Mouse (Mus musculus) forebrain, embryonic 11.5 days (tissue): ENCODE results near the gene Pfdn6. TPM values are rescaled to one million over a fixed set of nuclear protein-coding genes. Genes with fewer than 3 reads are reported as not detected.
A peak's percentile ranks its signal among the peaks of the same experiment; 100 is the strongest.

ENCODE experiments used
- ATAC-seq: fragments of 200-750 bp; cut with Nextera tagmentation; replicated peaks from 2 replicates; pipeline ENCODE4 v1.8.0; 2017; ENCODE audit warnings: moderate TSS enrichment; ENCODE audit not compliant: low FRiP score
- DNase-seq: peaks from one replicate; pipeline ENCODE4 v3.0.0-alpha.2; 2017; ENCODE audit warnings: low spot score
- H3K27ac ChIP-seq: fragments of 300-500 bp; sonication (generic); 2 replicates; pipeline ENCODE4 v1.5.1; 2014; ENCODE audit warnings: low read depth, low read length
- H3K27me3 ChIP-seq: fragments of 300-500 bp; sonication (generic); 2 replicates; pipeline ENCODE4 v1.6.1; 2014; ENCODE audit warnings: mild to moderate bottlenecking, low read length, mixed read lengths; ENCODE audit not compliant: control insufficient read depth, insufficient read depth
- H3K36me3 ChIP-seq: fragments of 300-500 bp; sonication (generic); 2 replicates; pipeline ENCODE4 v1.6.1; 2014; ENCODE audit warnings: mild to moderate bottlenecking, low read length, moderate library complexity, mixed read lengths; ENCODE audit not compliant: control insufficient read depth, insufficient read depth
- H3K4me1 ChIP-seq: fragments of 300-500 bp; sonication (generic); replicated peaks from 2 replicates; pipeline ENCODE4 v1.6.1; 2014; ENCODE audit warnings: low read length, mixed read lengths; ENCODE audit not compliant: control insufficient read depth, insufficient read depth
- H3K4me2 ChIP-seq: fragments of 300-500 bp; sonication (generic); 2 replicates; pipeline ENCODE4 v1.6.1; 2014; ENCODE audit warnings: low read depth, mild to moderate bottlenecking, low read length, moderate library complexity, mixed read lengths; ENCODE audit not compliant: severe bottlenecking
- H3K4me3 ChIP-seq: fragments of 300-500 bp; sonication (generic); 2 replicates; pipeline ENCODE4 v1.5.1; 2014; ENCODE audit warnings: low read depth, low read length
- H3K9ac ChIP-seq: fragments of 300-500 bp; sonication (generic); 2 replicates; pipeline ENCODE4 v1.6.1; 2014; ENCODE audit warnings: low read length
- H3K9me3 ChIP-seq: fragments of 300-500 bp; sonication (generic); 2 replicates; pipeline ENCODE4 v1.6.1; 2016; ENCODE audit warnings: low read length, mixed read lengths; ENCODE audit not compliant: control insufficient read depth
- WGBS: fragments of 180-500 bp; shearing (Covaris S2); extraction: QIAGEN DNeasy Blood & Tissue Kit; methylation state at CpG from one replicate; pipeline ENCODE4 v1.1.7; 2014; 5-methylcytosine and 5-hydroxymethylcytosine counted together
- polyA plus RNA-seq: library from polyadenylated mRNA; unstranded; fragments of >200 nt; fragmentation: Nextera tagmentation; extraction: Ambion mirVana; gene quantifications from 2 replicates; pipeline ENCODE4 v1.2.1, GENCODE M21; 2014

Gene Pfdn6
- polyA plus RNA-seq, 1 experiment from 2014 or later = 214 TPM

DNA sequence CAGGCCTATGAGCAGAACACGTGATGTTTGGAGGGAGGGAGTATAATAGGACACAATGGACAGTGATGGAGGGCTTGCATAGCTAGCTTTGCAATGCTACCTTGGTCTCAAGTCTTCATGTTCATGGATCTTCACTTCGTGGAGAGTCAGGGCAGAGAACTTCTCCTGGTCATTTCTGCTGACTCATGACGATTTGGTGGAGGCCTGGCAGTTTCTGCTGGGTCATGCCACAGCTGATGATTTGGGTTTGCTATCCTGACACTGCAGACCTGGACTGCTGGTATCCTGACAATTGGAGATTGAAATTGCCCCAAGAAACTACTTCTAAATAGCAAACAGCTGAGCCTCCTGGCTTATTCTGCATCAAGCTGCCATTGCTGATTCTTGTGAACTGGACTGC is 33.4 kb upstream of the Pfdn6 start:
- H3K4me3 ChIP-seq = no peak overlapping the region
- no peak overlapping the region for H3K27ac ChIP-seq
- H3K27me3 ChIP-seq = peaks cover 15% of the 10 kb centered on the region
- no peak overlapping the region for H3K4me2 ChIP-seq
- H3K36me3 ChIP-seq = no peaks in the 10 kb centered on the region
- DNase-seq (no peak), ATAC-seq (no peak)
- no peaks in the 10 kb centered on the region for H3K9me3 ChIP-seq
- H3K9ac ChIP-seq = no peak overlapping the region
- WGBS = 71% methylated on average over 3 of the region's 3 CpGs
- H3K4me1 ChIP-seq = peaks cover 6% of the 10 kb centered on the region; the same call in 1 of the 2 replicates

DNA sequence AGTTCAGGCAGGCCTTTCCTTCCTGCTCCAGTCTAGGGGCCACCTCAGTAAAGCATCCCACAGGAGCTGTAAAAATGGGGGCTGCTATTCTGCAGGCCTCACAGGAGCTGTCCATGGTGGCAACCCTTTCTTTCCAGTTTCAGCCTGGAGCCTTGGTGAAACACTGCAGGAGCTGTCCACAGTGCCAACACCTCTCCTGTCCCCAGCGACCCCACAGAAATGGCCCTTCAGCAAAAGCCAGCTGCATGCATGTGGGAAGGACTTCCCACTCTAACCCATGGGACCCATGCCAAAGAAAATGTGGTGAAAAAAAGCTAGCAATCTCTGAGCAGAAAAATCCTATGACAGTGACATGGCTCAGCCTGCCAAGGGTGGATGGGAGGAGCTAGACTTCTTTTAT is 32.5 kb upstream of the Pfdn6 start:
- no peak overlapping the region for H3K27ac ChIP-seq
- WGBS = 11% methylated on average over 1 of the region's 1 CpGs
- H3K9ac ChIP-seq = no peak overlapping the region
- DNase-seq = no peak
- H3K9me3 ChIP-seq = no peaks in the 10 kb centered on the region
- no peak overlapping the region for H3K4me2 ChIP-seq
- no peaks in the 10 kb centered on the region for H3K4me1 ChIP-seq
- no peak for ATAC-seq
- H3K36me3 ChIP-seq = no peaks in the 10 kb centered on the region
- no peak overlapping the region for H3K4me3 ChIP-seq
- H3K27me3 ChIP-seq = peaks cover 6% of the 10 kb centered on the region

DNA sequence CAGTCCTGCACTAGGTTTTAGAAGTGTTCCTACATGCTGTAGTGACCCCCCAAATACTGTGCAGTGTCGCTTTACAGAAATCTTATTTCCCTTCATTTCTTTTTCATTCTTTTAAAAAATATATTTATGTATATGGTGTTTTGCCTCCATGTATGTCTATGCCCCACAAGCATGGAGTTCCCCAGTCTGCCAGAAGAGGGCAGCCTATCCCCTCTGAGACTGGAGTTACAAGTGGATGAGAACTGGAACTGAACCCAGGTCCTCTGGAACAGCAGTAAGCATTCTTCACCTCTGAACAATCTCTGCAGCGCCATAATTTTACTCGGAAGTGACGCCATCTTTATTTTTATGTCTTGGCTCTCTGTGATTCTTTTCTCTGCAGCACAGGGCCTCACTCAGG is 29.3 kb upstream of the Pfdn6 start:
- no peak for ATAC-seq
- H3K9ac ChIP-seq = no peak overlapping the region
- no peak overlapping the region for H3K4me3 ChIP-seq
- DNase-seq = no peak
- H3K9me3 ChIP-seq = no peaks in the 10 kb centered on the region
- no peaks in the 10 kb centered on the region for H3K27me3 ChIP-seq
- no peaks in the 10 kb centered on the region for H3K4me1 ChIP-seq
- no peak overlapping the region for H3K27ac ChIP-seq
- H3K36me3 ChIP-seq = no peaks in the 10 kb centered on the region
- no peak overlapping the region for H3K4me2 ChIP-seq
- WGBS = 73% methylated on average over 4 of the region's 4 CpGs

DNA sequence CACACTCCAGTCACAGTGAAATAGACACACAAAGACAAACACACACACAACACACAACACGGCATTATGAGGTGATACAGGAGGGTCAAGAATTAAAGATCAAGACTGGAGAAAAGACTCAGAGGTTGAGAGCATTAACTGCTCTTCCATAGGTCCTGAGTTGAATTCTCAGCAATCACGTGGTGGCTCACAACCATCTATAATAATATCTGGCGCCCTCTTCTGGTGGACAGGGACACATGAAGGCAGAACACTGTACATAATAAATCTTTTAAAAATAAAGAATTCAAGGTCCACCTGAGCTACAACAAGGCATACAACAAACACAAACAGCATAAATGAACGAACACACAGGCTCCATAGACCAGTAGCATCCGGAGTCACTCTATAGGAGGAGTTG is 28.8 kb upstream of the Pfdn6 start:
- H3K9me3 ChIP-seq = no peaks in the 10 kb centered on the region
- H3K27ac ChIP-seq = no peak overlapping the region
- DNase-seq (no peak), ATAC-seq (peak; percentile 24; the same call in 1 of the 2 replicates)
- H3K4me1 ChIP-seq = no peaks in the 10 kb centered on the region
- H3K4me2 ChIP-seq = no peak overlapping the region
- H3K4me3 ChIP-seq = no peak overlapping the region
- WGBS = 33% methylated on average over 5 of the region's 5 CpGs
- no peaks in the 10 kb centered on the region for H3K27me3 ChIP-seq
- no peak overlapping the region for H3K9ac ChIP-seq
- H3K36me3 ChIP-seq = no peaks in the 10 kb centered on the region

DNA sequence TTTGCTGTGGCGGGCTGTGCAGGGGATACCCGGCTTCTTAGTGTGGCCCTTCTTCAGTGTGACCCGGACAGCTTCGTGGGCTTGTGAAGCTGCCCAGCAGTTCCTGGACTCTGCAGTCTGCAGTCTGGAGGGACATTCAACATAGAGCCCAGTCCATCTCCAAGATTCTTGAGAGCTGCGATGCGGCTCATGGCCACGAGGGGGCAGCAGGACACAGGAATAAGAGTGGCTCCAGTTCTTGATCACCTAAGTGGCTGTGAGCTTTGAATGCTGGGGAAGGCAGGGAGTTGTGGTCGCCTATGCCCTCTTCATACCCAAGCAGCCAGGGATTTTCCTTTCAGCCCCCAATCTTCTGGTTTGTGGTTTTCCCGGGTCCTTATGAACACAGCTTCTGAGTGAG is 28.3 kb upstream of the Pfdn6 start:
- Histone ChIP-seq H3K4me2 (0 out of 2 replicates have a peak overlapping the region, but pooled peaks have one; percentile 5), H3K4me3 (no peak overlapping the region), H3K4me1 (no peaks in the 10 kb centered on the region), H3K36me3 (no peaks in the 10 kb centered on the region; the same call in 1 of the 2 replicates), H3K9ac (no peak overlapping the region), H3K27me3 (no peaks in the 10 kb centered on the region), H3K27ac (no peak overlapping the region), H3K9me3 (no peaks in the 10 kb centered on the region)
- ATAC-seq (peak; percentile 79), DNase-seq (peak; percentile 91)
- WGBS = 3% methylated on average over 9 of the region's 9 CpGs

DNA sequence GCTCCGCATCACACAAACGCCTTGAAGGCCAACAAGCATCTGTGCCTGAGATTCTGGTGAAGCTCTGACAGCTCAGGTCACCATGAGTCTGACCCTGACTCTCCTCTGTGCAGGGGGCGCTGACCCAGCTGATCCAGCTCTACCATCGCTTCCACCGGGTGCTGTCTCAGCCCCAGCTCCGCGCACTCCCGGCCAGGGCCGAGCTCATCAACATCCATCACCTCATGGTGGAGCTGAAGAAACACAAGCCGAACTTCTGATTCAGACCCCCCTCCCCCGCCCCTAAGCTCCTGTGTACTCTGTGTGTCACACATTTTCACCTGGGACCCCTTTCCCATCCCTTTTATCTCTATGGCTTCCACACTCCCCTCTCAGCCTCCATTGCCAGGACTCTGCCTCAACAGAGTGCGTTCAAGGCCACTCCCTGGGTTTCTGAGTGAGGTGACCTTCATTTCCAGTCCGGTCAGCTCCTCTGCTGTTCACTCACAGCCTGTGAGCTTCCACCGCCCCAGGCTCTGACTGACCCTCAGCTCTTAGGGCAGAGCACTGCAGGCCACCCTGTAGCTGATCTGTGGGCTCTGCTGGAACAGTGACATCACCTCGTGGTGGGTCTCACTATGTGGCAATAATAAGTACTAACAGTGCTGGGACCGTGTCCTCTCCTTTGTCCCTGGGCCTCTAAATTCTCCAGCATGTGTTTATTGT is 25.9 kb upstream of the Pfdn6 start:
- H3K27me3 ChIP-seq = no peaks in the 10 kb centered on the region
- H3K9ac ChIP-seq = no peak overlapping the region
- WGBS = 89% methylated on average over 16 of the region's 16 CpGs
- ATAC-seq = no peak
- H3K9me3 ChIP-seq = no peaks in the 10 kb centered on the region
- peaks cover 4% of the 10 kb centered on the region; the same call in 1 of the 2 replicates for H3K36me3 ChIP-seq
- H3K4me1 ChIP-seq = no peaks in the 10 kb centered on the region
- H3K27ac ChIP-seq = no peak overlapping the region
- no peak for DNase-seq
- H3K4me3 ChIP-seq = no peak overlapping the region
- H3K4me2 ChIP-seq = no peak overlapping the region

DNA sequence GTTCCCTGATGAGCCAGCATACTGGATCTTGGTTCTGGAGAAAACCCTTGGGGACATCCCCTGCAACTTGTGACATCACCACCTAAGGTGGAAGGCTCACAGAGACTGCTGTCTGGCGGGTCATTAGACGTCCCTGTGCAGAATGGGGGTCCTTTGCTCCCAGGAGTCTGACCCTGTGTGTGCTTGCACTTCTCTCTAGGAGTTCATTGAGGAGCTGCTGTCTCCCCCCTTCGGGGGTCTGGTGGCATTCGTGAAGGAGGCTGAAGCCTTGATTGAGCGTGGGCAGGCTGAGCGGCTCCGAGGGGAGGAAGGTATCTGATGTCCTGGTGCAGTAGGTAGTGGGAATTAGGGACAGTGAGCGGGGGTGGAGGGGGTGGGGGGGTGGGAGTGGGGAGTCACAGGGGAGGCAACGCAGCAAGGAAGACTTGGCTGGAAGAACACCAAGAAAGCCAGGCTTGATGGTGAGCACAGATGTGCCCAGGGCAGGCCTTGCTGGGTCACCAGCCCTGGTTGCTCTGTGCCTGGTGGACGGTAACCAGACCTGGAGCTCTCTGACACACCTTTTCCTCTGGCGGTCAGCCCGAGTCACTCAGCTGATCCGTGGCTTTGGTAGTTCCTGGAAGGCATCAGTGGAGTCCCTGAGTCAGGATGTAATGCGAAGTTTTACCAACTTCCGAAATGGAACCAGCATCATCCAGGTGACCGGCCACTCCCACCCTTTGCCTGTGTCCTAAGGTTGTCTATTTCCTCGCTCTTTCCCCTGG is 25.1 kb upstream of the Pfdn6 start:
- H3K4me3 ChIP-seq = no peak overlapping the region
- no peak overlapping the region for H3K27ac ChIP-seq
- DNase-seq (no peak), ATAC-seq (no peak)
- no peak overlapping the region for H3K9ac ChIP-seq
- H3K27me3 ChIP-seq = no peaks in the 10 kb centered on the region
- H3K9me3 ChIP-seq = no peaks in the 10 kb centered on the region
- peaks cover 4% of the 10 kb centered on the region; the same call in 1 of the 2 replicates for H3K36me3 ChIP-seq
- no peaks in the 10 kb centered on the region for H3K4me1 ChIP-seq
- no peak overlapping the region for H3K4me2 ChIP-seq
- 94% methylated on average over 17 of the region's 17 CpGs for WGBS

DNA sequence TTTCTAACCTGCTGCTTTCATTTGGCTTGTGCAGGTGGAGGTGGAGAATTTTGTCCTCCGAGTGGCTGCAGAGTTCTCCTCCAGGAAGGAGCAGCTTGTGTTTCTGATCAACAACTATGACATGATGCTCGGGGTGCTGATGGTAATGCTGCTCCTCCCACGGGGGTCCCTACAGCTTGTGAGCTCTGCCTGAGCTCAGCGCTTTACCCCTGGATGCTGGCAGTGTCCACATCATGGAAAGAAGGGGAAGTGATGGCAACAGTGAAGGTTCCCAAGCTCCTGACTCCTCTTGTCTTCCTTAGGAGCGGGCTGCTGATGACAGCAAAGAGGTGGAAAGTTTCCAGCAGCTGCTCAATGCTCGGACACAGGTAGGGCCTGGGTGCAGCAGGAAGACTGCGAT is 22.7 kb upstream of the Pfdn6 start:
- H3K9me3 ChIP-seq = no peaks in the 10 kb centered on the region

More for the DNA sequence above, 22.7 kb upstream of the Pfdn6 start:
- H3K27me3 ChIP-seq = no peaks in the 10 kb centered on the region
- H3K36me3 ChIP-seq = peaks cover 4% of the 10 kb centered on the region; the same call in 1 of the 2 replicates
- H3K27ac ChIP-seq = no peak overlapping the region
- ATAC-seq = no peak
- no peak for DNase-seq
- no peak overlapping the region for H3K4me2 ChIP-seq
- no peaks in the 10 kb centered on the region for H3K4me1 ChIP-seq
- WGBS = 95% methylated on average over 7 of the region's 7 CpGs
- no peak overlapping the region for H3K9ac ChIP-seq
- no peak overlapping the region for H3K4me3 ChIP-seq
